Mouse (Mus musculus): Measurements from ENCODE around the gene Nr1h2.

- TF ChIP-seq CTCF (conservative IDR thresholded peaks at IDR 0.05; ENCODE audit: insufficient read depth, insufficient read length, low read depth, low read length) (no peak), POLR2A (IDR thresholded peaks at IDR 0.05; ENCODE audit: low read depth, low read length) (no peak)
Observed at GRCm38 (mm10) chr7:44564486-44564885, 10.7 kb upstream of the Nr1h2 start.

Data from kidney, adult 2 months (tissue).